In genomic region chr2:51914944-51915680, GRCm38 (mm10) we compare ENCODE assay signal across 9 mouse cellular contexts. TPM values are rescaled to one million over a fixed set of nuclear protein-coding genes. Genes with fewer than 3 reads are reported as not detected.
DNase-seq lines count a peak whose midpoint lies in the region; ATAC-seq lines count a peak whose summit lies in the region.
"Had no signal": no experiment of that assay in that cellular context is flagged by ENCODE, and none has a peak within 500 bp of the region (broad histone marks: within the 10 kb centered on the region; RNA-seq: fewer than 3 reads in every experiment).

No protein-coding gene starts in this region.

- no peaks in the 10 kb centered on the region for H3K27me3 ChIP-seq in limb, embryonic 10.5 days (ENCODE audit: low read depth, poor library complexity, severe bottlenecking)

- H3K27ac ChIP-seq in limb, embryonic 10.5 days, result no peak overlapping the region

- H3K4me1 ChIP-seq in limb, embryonic 10.5 days, result peaks cover 16% of the 10 kb centered on the region

- ATAC-seq in activated CD4-positive, CD25-positive, alpha-beta regulatory T cell, adult 4 months, result peak; percentile 59
- ATAC-seq in common myeloid progenitor, adult 5-6 weeks (replicated peaks; ENCODE audit: low read depth, poor library complexity, severe bottlenecking), result peak; percentile 95

- peak; percentile 63 for DNase-seq in A20 (ENCODE audit: low read depth, low spot score)
- DNase-seq in gastrocnemius, postnatal 10 days, result peak; percentile 67
- peak; percentile 60 for DNase-seq in kidney, adult 18-20 months
- peak; percentile 82 for DNase-seq in limb, embryonic 10.5 days (ENCODE audit: low spot score)
- peak; percentile 61 for DNase-seq in naive thymus-derived CD4-positive, alpha-beta T cell, adult 2 months (ENCODE audit: low read depth)
- DNase-seq in telencephalon, adult 2 months (ENCODE audit: low read depth, low spot score), result peak; percentile 60

- H3K4me3 ChIP-seq in limb, embryonic 10.5 days, result no peak overlapping the region
- H3K4me3 ChIP-seq: erythroblast, embryonic 14.5 days had no signal

- H3K36me3 ChIP-seq in limb, embryonic 10.5 days, result no peaks in the 10 kb centered on the region

- 17% methylated on average over 5 of the region's 5 CpGs for WGBS in limb, embryonic 10.5 days

- no peaks in the 10 kb centered on the region for H3K9me3 ChIP-seq in limb, embryonic 10.5 days (replicated peaks)

RNA-seq across cellular contexts. Expression of gene Rbm43, which starts 19.9 kb away (rescaled TPM):
- 10 to 100 TPM; 39.0 to 45.0 TPM for polyA plus RNA-seq in activated CD4-positive, CD25-positive, alpha-beta regulatory T cell, adult 4 months (2017; shearing (Covaris generic))
- total RNA-seq in common myeloid progenitor, adult 5-6 weeks (2017), result 45.1 and 45.4 TPM in 2 replicates
- 1 to 10 TPM; 3.2 to 4.2 TPM for total RNA-seq in gastrocnemius, postnatal 10 days (2021)
- 8.9 and 9.0 TPM in 2 replicates for polyA plus RNA-seq in limb, embryonic 10.5 days (2016; fragmentation: Nextera tagmentation; extraction: Ambion mirVana)

RNA-seq across cellular contexts. Expression of gene Nmi, which starts 58.2 kb away (rescaled TPM):
- 100 to 1,000 TPM; 177 to 205 TPM for polyA plus RNA-seq in activated CD4-positive, CD25-positive, alpha-beta regulatory T cell, adult 4 months (2017; shearing (Covaris generic))
- total RNA-seq in common myeloid progenitor, adult 5-6 weeks (2017), result 63.2 and 77.3 TPM in 2 replicates
- 1 to 10 TPM; 4.9 to 5.9 TPM for total RNA-seq in gastrocnemius, postnatal 10 days (2021)
- 5.8 and 6.3 TPM in 2 replicates for polyA plus RNA-seq in limb, embryonic 10.5 days (2016; fragmentation: Nextera tagmentation; extraction: Ambion mirVana)
- polyA plus RNA-seq: erythroblast, embryonic 14.5 days had no signal
